Mouse (Mus musculus): ENCODE results near the gene Ttc7.

The Ttc7 gene

GRCm38 (mm10) chr17:87336910-87337309 lies 54.2 kb downstream of the Ttc7 start:
- no peak for DNase-seq (ENCODE audit: low spot score in 2 of 2)

DNA sequence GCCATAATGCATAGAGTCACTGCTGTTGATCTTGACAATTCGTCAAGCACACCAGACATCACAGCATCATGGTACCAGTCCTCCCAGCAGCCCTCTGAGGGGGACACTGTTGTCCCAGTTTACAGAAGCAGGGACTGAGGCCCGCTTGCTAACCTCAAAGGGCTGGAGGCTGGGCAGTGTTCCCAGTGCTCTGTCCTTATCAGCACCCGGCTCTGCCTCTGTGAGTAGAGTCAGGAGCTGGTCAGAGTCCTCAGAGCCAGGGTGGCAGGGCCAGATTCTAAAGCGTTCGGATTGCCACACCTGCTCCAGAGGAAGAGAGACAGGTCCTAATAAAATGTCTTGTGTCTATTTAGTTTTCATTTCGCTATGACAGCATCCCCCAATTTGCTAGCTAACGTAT lies 55.0 kb downstream of the Ttc7 start:
- no peak for DNase-seq (ENCODE audit: low spot score in 2 of 2)

GRCm38 (mm10) chr17:87339122-87339521 lies 56.4 kb downstream of the Ttc7 start:
- no peak for DNase-seq (ENCODE audit: low spot score in 2 of 2)

DNA sequence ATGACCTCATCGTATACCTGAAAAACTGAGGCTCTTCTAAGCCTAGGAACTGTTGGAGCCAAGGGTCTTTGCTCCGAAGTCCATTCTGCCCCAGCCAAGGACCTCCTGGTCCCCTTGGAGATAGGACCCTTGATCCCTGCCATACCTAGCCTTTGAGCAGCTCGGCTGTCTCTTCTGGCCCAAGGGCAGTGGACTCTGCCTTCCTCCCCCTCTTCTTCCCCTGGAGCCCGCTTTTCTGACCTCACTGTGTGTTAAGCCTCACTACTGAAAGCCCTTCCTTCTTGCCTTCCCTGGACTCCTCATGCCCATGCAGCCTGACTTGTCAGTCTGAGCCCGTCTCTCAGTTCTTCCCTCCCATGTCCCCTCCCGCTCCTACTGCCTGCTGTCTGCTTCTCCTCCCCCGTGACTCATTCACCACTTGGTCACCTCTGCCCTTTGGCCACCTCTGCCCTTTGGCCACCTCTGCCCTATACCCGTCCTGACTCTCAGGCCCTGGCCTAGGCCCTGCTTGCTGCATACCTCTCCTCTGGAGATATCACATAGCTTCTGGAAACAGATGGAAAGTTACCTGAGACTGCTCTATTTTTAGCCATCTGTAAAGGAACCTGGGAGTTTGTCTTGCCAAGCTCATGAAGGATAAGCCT lies 60.5 kb downstream of the Ttc7 start:
- DNase-seq (ENCODE audit: low spot score in 2 of 2), result no peak

- DNase-seq (ENCODE audit: low spot score in 2 of 2), result no peak
Observed at GRCm38 (mm10) chr17:87344441-87345251, 62.0 kb downstream of the Ttc7 start.

DNA sequence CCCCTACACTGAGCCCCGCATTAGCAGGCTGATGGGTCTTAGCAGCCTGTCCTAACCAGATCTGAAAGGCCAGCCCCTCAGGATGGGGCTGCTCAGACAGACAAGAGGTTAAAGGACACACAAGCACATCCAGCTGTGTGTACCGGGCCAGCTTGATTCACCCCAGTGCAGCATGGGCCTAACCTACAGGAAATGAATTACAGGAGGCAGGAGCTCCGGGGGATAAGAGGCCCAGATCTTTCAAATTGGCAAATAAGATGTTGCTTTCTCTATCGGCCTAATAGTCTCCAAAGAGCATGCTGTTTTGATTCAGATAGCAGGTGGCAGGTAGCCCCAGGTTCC lies 62.5 kb downstream of the Ttc7 start:
- DNase-seq (ENCODE audit: low spot score in 2 of 2), result no peak

GRCm38 (mm10) chr17:87348353-87348752 lies 65.7 kb downstream of the Ttc7 start:
- DNase-seq (ENCODE audit: low spot score in 2 of 2), result no peak

GRCm38 (mm10) chr17:87349069-87349468 lies 66.4 kb downstream of the Ttc7 start:
- no peak for DNase-seq (ENCODE audit: low spot score in 2 of 2)

GRCm38 (mm10) chr17:87349575-87349974 lies 66.9 kb downstream of the Ttc7 start:
- DNase-seq (ENCODE audit: low spot score in 2 of 2), result no peak

- DNase-seq (ENCODE audit: low spot score in 2 of 2), result no peak
Observed at GRCm38 (mm10) chr17:87350471-87351240, 68.0 kb downstream of the Ttc7 start.

- DNase-seq (ENCODE audit: low spot score in 2 of 2), result no peak
Observed at GRCm38 (mm10) chr17:87351241-87352105, 68.8 kb downstream of the Ttc7 start.

- DNase-seq (ENCODE audit: low spot score in 2 of 2), result no peak
Observed at GRCm38 (mm10) chr17:87352106-87352897, 69.6 kb downstream of the Ttc7 start.

DNA sequence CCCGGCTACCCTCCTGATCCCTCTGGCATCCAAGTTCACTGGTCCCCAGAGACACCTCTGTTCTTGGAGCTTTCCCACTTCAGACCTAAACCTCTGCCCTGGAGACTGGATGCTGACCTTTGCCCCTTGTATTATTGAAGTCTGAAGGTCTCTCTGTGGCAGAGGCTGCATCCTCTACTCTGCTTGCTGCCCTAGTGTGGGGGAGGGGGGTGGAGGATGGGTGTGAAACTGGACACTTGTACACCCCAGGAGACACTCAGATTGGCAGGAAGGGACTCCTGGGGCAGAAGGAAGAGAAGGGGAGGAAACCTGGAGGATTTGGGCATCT lies 70.2 kb downstream of the Ttc7 start:
- no peak for DNase-seq (ENCODE audit: low spot score in 2 of 2)

DNA sequence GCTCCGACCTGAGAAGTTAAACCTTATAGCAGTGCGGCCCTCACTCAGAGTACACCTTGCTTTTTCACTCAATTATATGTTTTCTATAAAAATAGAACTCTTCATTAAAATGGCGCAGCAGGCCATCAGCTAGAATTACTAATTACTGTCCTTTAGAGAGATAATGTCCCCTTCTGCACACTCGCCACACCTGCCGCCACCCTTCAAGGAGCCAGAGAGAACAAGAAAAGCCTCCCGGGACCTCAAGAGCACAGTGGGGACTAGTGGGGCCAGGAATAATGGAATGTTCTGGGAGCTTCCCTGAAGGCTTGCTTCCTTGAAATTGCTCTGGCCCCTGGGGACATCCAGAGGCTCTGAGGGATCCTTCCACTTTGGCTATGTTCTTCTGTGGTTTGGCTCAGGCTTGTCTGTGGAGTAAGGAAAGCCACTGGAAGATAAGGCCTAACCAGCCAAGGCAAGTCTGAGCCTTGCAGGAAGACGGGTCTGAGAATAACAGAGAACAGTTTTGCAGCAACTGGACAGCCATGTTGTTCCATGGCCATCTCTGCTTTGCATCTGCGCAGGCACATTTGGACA lies 71.1 kb downstream of the Ttc7 start:
- no peak for DNase-seq (ENCODE audit: low spot score in 2 of 2)

- no peak for DNase-seq (ENCODE audit: low spot score in 2 of 2)
Observed at GRCm38 (mm10) chr17:87355456-87355855, 72.8 kb downstream of the Ttc7 start.

DNA sequence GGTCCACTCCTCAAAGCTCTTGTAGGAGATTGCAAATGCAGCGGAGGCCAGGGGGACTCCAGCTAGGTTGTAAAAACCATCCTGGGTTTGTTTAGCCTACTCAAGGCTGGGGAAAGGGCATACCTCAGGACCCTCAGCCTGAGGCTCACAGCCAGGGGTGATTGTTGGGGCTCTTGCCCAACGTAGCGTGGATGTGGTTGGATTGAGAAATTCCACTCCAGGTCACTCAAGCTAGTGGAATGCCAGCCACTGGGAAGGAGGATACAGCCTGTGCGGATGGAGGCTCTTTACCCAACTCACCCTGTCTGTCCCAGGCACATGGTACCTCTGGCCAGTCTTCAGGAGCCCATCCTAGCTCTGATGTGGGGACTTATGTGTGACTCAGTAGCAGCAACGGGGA lies 73.6 kb downstream of the Ttc7 start:
- DNase-seq (ENCODE audit: low spot score in 2 of 2), result no peak

DNA sequence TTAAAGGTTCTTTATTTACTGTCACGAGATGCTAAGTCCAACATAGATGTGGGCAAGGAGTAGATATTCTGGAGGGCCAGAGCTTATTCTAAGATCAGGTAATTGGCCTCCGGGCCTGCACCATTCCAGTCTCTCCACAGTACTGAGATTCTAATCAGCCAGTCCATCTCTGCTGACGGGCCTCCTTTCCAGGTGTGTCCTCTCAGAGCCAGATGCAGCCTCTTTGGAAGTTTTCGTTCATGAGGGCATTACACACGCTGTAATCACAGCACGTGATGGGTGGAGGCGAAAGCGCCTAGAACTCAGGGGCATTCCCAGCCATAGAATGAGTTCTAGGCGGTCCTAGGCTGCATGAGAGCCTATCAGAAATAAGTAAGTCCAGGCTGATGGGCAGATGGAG lies 74.8 kb downstream of the Ttc7 start:
- DNase-seq (ENCODE audit: low spot score in 2 of 2), result no peak

GRCm38 (mm10) chr17:87361132-87361531 lies 78.4 kb downstream of the Ttc7 start:
- DNase-seq (ENCODE audit: low spot score in 2 of 2), result no peak

DNA sequence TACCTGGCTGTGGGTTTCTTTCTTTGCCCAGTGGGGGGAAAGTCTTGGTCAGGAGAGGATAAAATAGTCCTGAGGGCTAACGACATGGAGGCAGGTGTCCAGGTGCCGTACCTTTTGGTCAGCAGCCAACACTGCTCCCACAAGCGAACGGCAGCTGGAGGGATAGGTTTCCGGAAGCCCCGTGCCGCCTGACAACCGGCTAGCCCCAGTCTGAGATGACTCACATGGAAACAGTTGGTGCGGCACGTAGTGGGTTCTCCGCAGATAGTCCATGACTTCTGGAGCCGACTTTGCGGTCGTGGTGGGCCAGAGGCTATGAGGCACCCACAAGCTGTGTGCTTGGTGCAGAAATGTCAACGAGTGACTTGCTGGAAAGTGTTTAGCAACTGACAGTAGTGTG lies 81.4 kb downstream of the Ttc7 start:
- DNase-seq (ENCODE audit: low spot score in 2 of 2), result no peak

DNA sequence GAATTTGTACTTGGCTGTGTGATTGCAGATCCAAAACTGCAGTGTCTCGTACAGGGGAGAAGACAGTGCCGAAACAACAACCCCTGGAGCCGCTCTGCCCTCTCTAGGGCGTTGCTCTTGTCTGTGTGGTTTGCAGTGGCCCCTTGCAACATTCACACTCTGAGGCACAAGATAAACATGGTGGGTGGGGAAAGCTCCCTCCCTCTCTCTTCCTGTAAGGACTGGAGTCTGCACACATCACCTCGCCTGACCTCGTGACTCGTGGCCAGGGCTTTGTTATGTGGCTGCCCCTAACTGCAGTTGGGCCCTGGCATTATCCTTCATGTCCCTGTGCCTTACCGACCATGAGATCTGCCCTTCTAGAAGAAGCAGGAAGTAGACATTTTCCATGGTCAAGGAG lies 82.6 kb downstream of the Ttc7 start:
- no peak for DNase-seq (ENCODE audit: low spot score in 2 of 2)

- no peak for DNase-seq (ENCODE audit: low spot score in 2 of 2)
Observed at GRCm38 (mm10) chr17:87366520-87366919, 83.8 kb downstream of the Ttc7 start.

Measured in frontal cortex, postnatal 10 days (tissue).